Mouse (Mus musculus) spleen, adult 2 months (tissue): Measurements from ENCODE around the gene Sntg2. TPM values are rescaled to one million over a fixed set of nuclear protein-coding genes. Genes with fewer than 3 reads are reported as not detected.

Experiments
- DNase-seq, 2 experiments: peaks; one replicate each; pipeline versions ENCODE4 v3.0.0 to v3.0.0-alpha.2; 2012 to 2021; ENCODE audit warnings: low spot score in 2 of 2, low read depth in 1 of 2
- H3K27ac ChIP-seq: fragments of 200-500 bp; 2 replicates; pipeline ENCODE4 v1.5.1; 2012; ENCODE audit warnings: low read length, inconsistent platforms; ENCODE audit not compliant: insufficient read depth
- H3K27me3 ChIP-seq: fragments of 200-500 bp; 2 replicates; pipeline ENCODE4 v1.6.1; 2012; ENCODE audit warnings: mild to moderate bottlenecking, moderate library complexity, low read length, inconsistent platforms; ENCODE audit not compliant: control insufficient read depth, insufficient read depth
- H3K36me3 ChIP-seq: fragments of 200-500 bp; 2 replicates; pipeline ENCODE4 v1.6.1; 2012; ENCODE audit warnings: mild to moderate bottlenecking, low read length, inconsistent platforms; ENCODE audit not compliant: control insufficient read depth, insufficient read depth
- H3K4me1 ChIP-seq: fragments of 200-500 bp; 2 replicates; pipeline ENCODE4 v1.6.1; 2011; ENCODE audit warnings: inconsistent platforms; ENCODE audit not compliant: control insufficient read depth, insufficient read depth, insufficient read length
- H3K4me3 ChIP-seq: fragments of 200-500 bp; 2 replicates; pipeline ENCODE4 v1.5.1; 2011; ENCODE audit warnings: mild to moderate bottlenecking, inconsistent platforms; ENCODE audit not compliant: insufficient read depth, insufficient read length; ENCODE audit errors: extremely low read depth
- CTCF ChIP-seq: fragments of 200-500 bp; IDR thresholded peaks from 2 replicates; pipeline ENCODE4 v1.5.1; 2011; ENCODE audit warnings: mild to moderate bottlenecking, inconsistent platforms; ENCODE audit not compliant: insufficient read depth, insufficient read length, insufficient replicate concordance; ENCODE audit errors: extremely low read depth
- POLR2A ChIP-seq: fragments of 200-500 bp; IDR thresholded peaks from 2 replicates; pipeline ENCODE4 v1.6.1; 2011; ENCODE audit warnings: low read depth, low read length, inconsistent platforms
- WGBS: fragments of 180-500 bp; shearing (Covaris S2); methylation state at CpG from one replicate; pipeline ENCODE4 v1.1.7; 2018; 5-methylcytosine and 5-hydroxymethylcytosine counted together
- polyA plus RNA-seq: library from polyadenylated mRNA; depleted of rRNA; stranded (reverse); fragments of >200 nt; gene quantifications from 2 replicates; pipeline ENCODE4 v1.2.3, GENCODE M21; 2012

Gene Sntg2
- polyA plus RNA-seq, 1 experiment, result 0.18 TPM

DNA sequence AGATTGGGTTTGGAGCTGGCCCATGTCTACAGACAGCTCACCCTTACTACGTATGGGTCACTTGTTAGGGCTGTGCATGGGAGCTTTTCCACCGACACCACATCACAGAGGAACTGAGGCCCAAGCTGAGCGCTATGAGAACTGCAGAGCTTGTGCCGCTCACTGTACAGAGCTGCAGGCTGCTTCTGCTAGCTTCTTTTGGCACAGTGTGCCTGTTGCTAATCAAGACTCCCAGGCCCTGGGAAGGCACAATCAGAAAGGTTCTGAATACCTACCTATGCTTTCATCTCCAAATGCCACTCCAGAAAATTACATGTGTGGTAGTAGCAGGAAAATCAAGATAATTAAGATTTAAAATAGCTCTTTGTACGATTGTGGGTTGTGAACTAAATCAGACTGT, 165.1 kb downstream of the Sntg2 start:
- Histone ChIP-seq H3K4me1 (no peaks in the 10 kb centered on the region), H3K4me3 (no peak overlapping the region), H3K27ac (no peak overlapping the region), H3K27me3 (no peaks in the 10 kb centered on the region), H3K36me3 (no peaks in the 10 kb centered on the region)
- no peak for TF ChIP-seq CTCF
- TF ChIP-seq POLR2A, result no peak
- DNase-seq, result no peak
- 85% methylated on average over 5 of the region's 5 CpGs for WGBS

DNA sequence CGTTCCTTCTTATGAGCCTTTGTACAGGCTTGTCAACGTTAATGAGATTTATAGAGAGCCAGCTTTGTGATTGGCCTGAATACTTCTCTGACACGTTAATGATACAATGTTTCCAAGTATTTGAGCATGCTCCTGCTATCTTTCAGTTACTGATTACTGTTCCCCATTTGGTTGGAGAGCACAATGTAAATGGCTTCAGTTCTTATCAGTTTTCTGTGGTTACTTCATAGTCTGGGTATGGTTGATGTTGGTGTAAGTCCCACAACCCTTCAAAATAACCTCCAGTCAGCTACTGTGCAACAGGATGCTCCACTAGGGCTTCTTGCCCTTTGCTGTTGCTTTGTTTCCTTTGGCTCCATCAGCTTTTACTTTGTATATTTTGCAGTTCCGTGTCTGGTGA, 168.7 kb downstream of the Sntg2 start:
- Histone ChIP-seq H3K36me3 (no peaks in the 10 kb centered on the region), H3K4me3 (no peak overlapping the region), H3K27me3 (no peaks in the 10 kb centered on the region), H3K27ac (no peak overlapping the region), H3K4me1 (no peaks in the 10 kb centered on the region)
- 62% methylated on average over 4 of the region's 4 CpGs for WGBS
- TF ChIP-seq CTCF, result no peak
- no peak for TF ChIP-seq POLR2A
- no peak for DNase-seq

DNA sequence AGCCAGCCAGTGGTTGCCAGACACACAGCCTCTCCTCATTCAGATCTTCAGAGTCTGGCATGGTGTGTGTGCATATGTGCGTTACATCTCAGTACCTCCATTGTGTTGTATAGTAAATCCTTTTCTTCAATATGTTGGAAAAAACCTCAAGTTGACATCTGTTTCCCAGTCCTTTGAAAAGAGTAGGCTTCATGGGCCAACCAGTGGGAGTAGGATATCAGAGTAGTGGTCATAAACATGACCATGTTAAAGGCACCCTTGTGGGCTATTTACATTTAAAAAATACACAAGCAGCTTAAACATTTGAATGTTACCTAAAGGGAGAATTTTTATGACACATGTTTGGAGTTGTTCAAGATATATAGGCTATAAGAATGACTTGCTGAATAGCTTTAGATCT, 170.4 kb downstream of the Sntg2 start:
- WGBS, result 94% methylated on average over 1 of the region's 1 CpGs
- H3K27me3 ChIP-seq, result no peaks in the 10 kb centered on the region
- H3K36me3 ChIP-seq, result no peaks in the 10 kb centered on the region
- TF ChIP-seq CTCF, result no peak
- no peak for TF ChIP-seq POLR2A
- no peak overlapping the region for H3K4me3 ChIP-seq
- no peak overlapping the region for H3K27ac ChIP-seq
- no peaks in the 10 kb centered on the region for H3K4me1 ChIP-seq
- DNase-seq, result no peak

DNA sequence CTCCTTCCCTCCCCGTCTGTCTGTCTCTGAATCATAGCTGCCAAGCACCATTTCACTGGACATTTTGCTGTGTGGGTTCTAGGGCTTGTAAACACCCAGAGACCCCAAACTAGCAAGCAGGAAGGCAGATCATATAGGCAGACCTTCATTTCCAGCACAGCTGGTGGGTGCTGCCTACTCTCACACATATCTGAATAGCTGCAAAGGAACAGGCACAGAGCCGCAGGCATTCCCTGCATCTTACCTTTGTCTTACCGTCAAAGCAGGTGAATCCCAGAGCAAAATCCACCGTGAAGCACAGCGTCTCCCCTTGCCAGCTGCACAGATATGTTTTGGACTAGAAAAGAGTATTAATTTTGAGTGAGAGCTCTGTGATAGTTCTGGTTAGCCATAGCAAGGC, 172.1 kb downstream of the Sntg2 start:
- H3K27me3 ChIP-seq, result no peaks in the 10 kb centered on the region
- H3K4me3 ChIP-seq, result no peak overlapping the region
- 88% methylated on average over 5 of the region's 5 CpGs for WGBS
- no peaks in the 10 kb centered on the region for H3K36me3 ChIP-seq
- TF ChIP-seq POLR2A (no peak), CTCF (no peak)
- no peaks in the 10 kb centered on the region for H3K4me1 ChIP-seq
- no peak for DNase-seq
- H3K27ac ChIP-seq, result no peak overlapping the region

DNA sequence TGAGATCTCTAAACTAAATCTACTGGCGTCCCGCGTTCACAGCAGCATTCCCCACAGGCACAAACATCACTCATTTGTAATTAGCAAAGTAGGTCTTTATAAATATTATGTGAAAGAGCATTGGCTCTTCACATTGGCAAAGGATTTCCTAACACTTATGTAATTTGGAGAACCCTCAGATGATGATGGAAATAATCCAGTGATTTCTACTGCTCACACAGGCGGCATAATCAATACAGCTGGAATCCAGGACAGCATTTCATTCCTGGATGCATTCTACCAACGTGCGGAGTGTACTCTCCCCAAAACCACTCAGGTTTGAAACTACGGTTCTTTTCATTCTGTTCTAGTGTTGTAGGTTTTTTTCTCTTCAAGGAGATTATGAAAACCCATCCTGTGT, 172.6 kb downstream of the Sntg2 start:
- Histone ChIP-seq H3K4me3 (no peak overlapping the region), H3K27ac (no peak overlapping the region), H3K4me1 (no peaks in the 10 kb centered on the region), H3K36me3 (no peaks in the 10 kb centered on the region), H3K27me3 (no peaks in the 10 kb centered on the region)
- no peak for DNase-seq
- WGBS, result 90% methylated on average over 7 of the region's 7 CpGs
- TF ChIP-seq CTCF (no peak), POLR2A (no peak)

DNA sequence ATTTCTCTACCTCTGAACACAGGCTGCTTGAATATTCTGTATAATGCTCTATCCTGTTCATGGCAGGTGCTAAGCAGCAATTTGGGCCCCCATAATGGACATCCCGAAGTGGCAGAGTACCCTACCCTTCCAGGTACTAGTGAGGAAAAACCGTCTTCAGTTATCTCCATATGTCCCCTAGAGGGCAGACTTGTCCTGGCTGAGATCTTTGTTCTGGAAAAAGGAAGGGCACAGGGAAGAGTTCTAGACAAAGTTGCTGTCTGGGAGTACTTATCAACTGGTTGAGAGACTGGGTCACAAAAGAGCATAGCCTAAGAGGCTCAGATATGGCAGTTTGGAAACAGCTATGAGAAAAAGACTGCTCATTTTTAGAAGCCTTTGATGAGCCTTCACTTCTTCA, 173.4 kb downstream of the Sntg2 start:
- no peak for TF ChIP-seq POLR2A
- TF ChIP-seq CTCF, result no peak
- H3K27ac ChIP-seq, result no peak overlapping the region
- no peak for DNase-seq
- no peaks in the 10 kb centered on the region for H3K27me3 ChIP-seq
- WGBS, result 28% methylated on average over 2 of the region's 2 CpGs
- no peaks in the 10 kb centered on the region for H3K36me3 ChIP-seq
- H3K4me1 ChIP-seq, result no peaks in the 10 kb centered on the region
- no peak overlapping the region for H3K4me3 ChIP-seq

DNA sequence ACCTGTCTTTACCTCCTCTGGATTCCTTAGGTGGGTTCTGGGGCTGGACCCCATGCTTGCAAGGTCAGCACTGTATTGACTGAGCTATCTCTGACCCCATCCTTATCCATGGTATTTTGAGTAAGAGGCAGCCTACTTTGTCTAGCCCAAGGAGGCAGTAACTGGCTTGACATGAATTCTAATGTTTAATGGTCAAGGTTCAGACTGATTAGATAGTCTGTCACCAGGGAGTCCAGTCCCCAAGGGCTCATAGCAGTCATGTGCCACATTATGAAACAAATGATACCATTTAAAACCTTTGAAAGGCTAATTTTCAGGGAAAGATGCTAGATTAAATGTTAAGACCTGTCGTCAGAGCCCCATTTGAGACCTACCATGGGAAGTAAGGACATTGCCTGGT, 174.9 kb downstream of the Sntg2 start:
- Histone ChIP-seq H3K27me3 (no peaks in the 10 kb centered on the region), H3K27ac (no peak overlapping the region), H3K4me1 (no peaks in the 10 kb centered on the region), H3K36me3 (no peaks in the 10 kb centered on the region), H3K4me3 (no peak overlapping the region)
- no peak for DNase-seq
- WGBS, result 79% methylated on average over 1 of the region's 1 CpGs
- TF ChIP-seq CTCF, result no peak
- no peak for TF ChIP-seq POLR2A
